Mouse (Mus musculus) left cerebral cortex, adult 18-20 months (tissue): Measurements from ENCODE around the gene Syngr1. TPM values are rescaled to one million over a fixed set of nuclear protein-coding genes. Genes with fewer than 3 reads are reported as not detected.
"Not testable (repeated sequence)": the region's sequence is repeated elsewhere in the genome, so short reads cannot be mapped to it uniquely, and the experiment has no call there.

Experiments used
- DNase-seq, 2 experiments: peaks; one replicate each; pipeline ENCODE4 v3.0.0; 2021 to 2022; ENCODE audit warnings: low spot score in 2 of 2, mixed read lengths in 1 of 2
- total RNA-seq, 2 experiments: library from RNA; stranded (reverse); gene quantifications; 2 replicates each; pipeline ENCODE4 v1.2.3; 2021

The Syngr1 gene
- total RNA-seq, 2 experiments from 2014 or later = 421 to 438 TPM

GRCm38 (mm10) chr15:80115256-80115655 lies 24.1 kb downstream of the Syngr1 start:
- DNase-seq = no peak

GRCm38 (mm10) chr15:80115866-80116794 lies 25.0 kb downstream of the Syngr1 start:
- DNase-seq = no peak

- no peak for DNase-seq
Measured at GRCm38 (mm10) chr15:80117154-80117553, 26.0 kb downstream of the Syngr1 start.

- DNase-seq = no peak
Measured at GRCm38 (mm10) chr15:80119076-80119475, 27.9 kb downstream of the Syngr1 start.

GRCm38 (mm10) chr15:80121721-80122325 lies 30.7 kb downstream of the Syngr1 start:
- DNase-seq = no peak

- not testable (repeated sequence) for DNase-seq
Measured at GRCm38 (mm10) chr15:80122431-80122830, 31.3 kb downstream of the Syngr1 start.

GRCm38 (mm10) chr15:80124651-80125050 lies 33.5 kb downstream of the Syngr1 start:
- DNase-seq = no peak

GRCm38 (mm10) chr15:80127191-80127590 lies 36.1 kb downstream of the Syngr1 start:
- DNase-seq = no peak

GRCm38 (mm10) chr15:80129982-80130381 lies 38.8 kb downstream of the Syngr1 start:
- DNase-seq = no peak

GRCm38 (mm10) chr15:80130689-80131088 lies 39.6 kb downstream of the Syngr1 start:
- no peak for DNase-seq

GRCm38 (mm10) chr15:80131421-80131820 lies 40.3 kb downstream of the Syngr1 start:
- no peak for DNase-seq

GRCm38 (mm10) chr15:80132452-80132851 lies 41.3 kb downstream of the Syngr1 start:
- no peak for DNase-seq

- peak; percentile 91 to 92 for DNase-seq
Measured at GRCm38 (mm10) chr15:80132993-80133586, 42.0 kb downstream of the Syngr1 start, which contains the start of gene Tab1. Tab1 (plus strand) TSS chr15:80133127.

- DNase-seq = no peak
Measured at GRCm38 (mm10) chr15:80133682-80134449, 42.7 kb downstream of the Syngr1 start.

- no peak for DNase-seq
Measured at GRCm38 (mm10) chr15:80134450-80134847, 43.3 kb downstream of the Syngr1 start.

GRCm38 (mm10) chr15:80135499-80135898 lies 44.4 kb downstream of the Syngr1 start:
- DNase-seq = no peak

- no peak for DNase-seq
Measured at GRCm38 (mm10) chr15:80136645-80137044, 45.5 kb downstream of the Syngr1 start.

- DNase-seq = peak; percentile 69 to 85
Measured at GRCm38 (mm10) chr15:80137945-80138791, 47.0 kb downstream of the Syngr1 start.

- DNase-seq = no peak
Measured at GRCm38 (mm10) chr15:80140302-80140701, 49.2 kb downstream of the Syngr1 start.

- DNase-seq = no peak
Measured at GRCm38 (mm10) chr15:80140878-80141277, 49.7 kb downstream of the Syngr1 start.
